Mouse (Mus musculus) hindbrain, embryonic 11.5 days (tissue): ENCODE data around the gene Gm26897. TPM values are rescaled to one million over a fixed set of nuclear protein-coding genes. Genes with fewer than 3 reads are reported as not detected.

ENCODE experiments used
- ATAC-seq: fragments of 200-750 bp; cut with Nextera tagmentation; 2 replicates; pipeline ENCODE4 v1.8.0; 2017; ENCODE audit warnings: mild to moderate bottlenecking, moderate TSS enrichment, moderate library complexity; ENCODE audit not compliant: low FRiP score
- DNase-seq: peaks from one replicate; pipeline ENCODE4 v3.0.0-alpha.2; 2015; ENCODE audit warnings: low spot score
- H3K27ac ChIP-seq: fragments of 300-500 bp; sonication (generic); 2 replicates; pipeline ENCODE4 v1.5.1; 2014; ENCODE audit warnings: mild to moderate bottlenecking, low read depth, low read length
- H3K27me3 ChIP-seq: fragments of 300-500 bp; sonication (generic); 2 replicates; pipeline ENCODE4 v1.6.1; 2014; ENCODE audit warnings: mild to moderate bottlenecking, low read length, moderate library complexity, mixed read lengths; ENCODE audit not compliant: control insufficient read depth, insufficient read depth
- H3K36me3 ChIP-seq: fragments of 300-500 bp; sonication (generic); 2 replicates; pipeline ENCODE4 v1.6.1; 2014; ENCODE audit warnings: mild to moderate bottlenecking, low read length, moderate library complexity, mixed read lengths; ENCODE audit not compliant: control insufficient read depth, insufficient read depth
- H3K4me1 ChIP-seq: fragments of 300-500 bp; sonication (generic); replicated peaks from 2 replicates; pipeline ENCODE4 v1.6.1; 2014; ENCODE audit warnings: low read length, mixed read lengths; ENCODE audit not compliant: control insufficient read depth, insufficient read depth
- H3K4me2 ChIP-seq: fragments of 300-500 bp; sonication (generic); replicated peaks from 2 replicates; pipeline ENCODE4 v1.6.1; 2014; ENCODE audit warnings: mild to moderate bottlenecking, low read depth, low read length
- H3K4me3 ChIP-seq: fragments of 300-500 bp; sonication (generic); 2 replicates; pipeline ENCODE4 v1.5.1; 2014; ENCODE audit warnings: low read depth, low read length
- H3K9ac ChIP-seq: fragments of 300-500 bp; sonication (generic); 2 replicates; pipeline ENCODE4 v1.6.1; 2014; ENCODE audit warnings: low read depth, low read length
- H3K9me3 ChIP-seq: fragments of 300-500 bp; sonication (generic); 2 replicates; pipeline ENCODE4 v1.6.1; 2016; ENCODE audit warnings: low read length; ENCODE audit not compliant: control insufficient read depth
- WGBS: fragments of 180-500 bp; shearing (Covaris S2); extraction: QIAGEN DNeasy Blood & Tissue Kit; methylation state at CpG from one replicate; pipeline ENCODE4 v1.1.7; 2014; 5-methylcytosine and 5-hydroxymethylcytosine counted together
- polyA plus RNA-seq: library from polyadenylated mRNA; unstranded; fragments of >200 nt; fragmentation: Nextera tagmentation; extraction: Ambion mirVana; gene quantifications from 2 replicates; pipeline ENCODE4 v1.2.1, GENCODE M21; 2014

The Gm26897 gene
- polyA plus RNA-seq, 1 experiment from 2014 or later = not detected

DNA sequence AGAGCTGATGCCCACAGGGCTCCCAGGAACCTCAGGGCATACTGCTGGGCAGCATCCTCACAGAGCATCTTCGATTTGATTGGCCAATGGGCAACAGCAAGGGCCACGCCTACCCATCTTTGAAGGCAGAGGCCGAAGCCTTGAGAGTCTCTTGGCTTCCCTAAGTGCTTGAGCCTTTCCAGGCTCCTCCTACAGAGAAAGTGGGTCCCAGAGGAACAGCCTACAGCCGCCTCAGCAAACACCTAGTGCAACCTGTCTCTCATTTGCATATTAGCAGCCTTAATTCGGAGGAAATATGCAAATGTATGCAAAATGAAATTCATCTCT, 39.6 kb downstream of the Gm26897 start:
- Histone ChIP-seq H3K4me3 (no peak overlapping the region), H3K4me2 (no peak overlapping the region), H3K27ac (peak overlapping the region; percentile 65), H3K27me3 (no peaks in the 10 kb centered on the region), H3K36me3 (no peaks in the 10 kb centered on the region), H3K9me3 (no peaks in the 10 kb centered on the region; the same call in 1 of the 2 replicates), H3K4me1 (peaks cover 19% of the 10 kb centered on the region), H3K9ac (no peak overlapping the region)
- 53% methylated on average over 5 of the region's 5 CpGs for WGBS
- DNase-seq = no peak
- ATAC-seq = no peak

DNA sequence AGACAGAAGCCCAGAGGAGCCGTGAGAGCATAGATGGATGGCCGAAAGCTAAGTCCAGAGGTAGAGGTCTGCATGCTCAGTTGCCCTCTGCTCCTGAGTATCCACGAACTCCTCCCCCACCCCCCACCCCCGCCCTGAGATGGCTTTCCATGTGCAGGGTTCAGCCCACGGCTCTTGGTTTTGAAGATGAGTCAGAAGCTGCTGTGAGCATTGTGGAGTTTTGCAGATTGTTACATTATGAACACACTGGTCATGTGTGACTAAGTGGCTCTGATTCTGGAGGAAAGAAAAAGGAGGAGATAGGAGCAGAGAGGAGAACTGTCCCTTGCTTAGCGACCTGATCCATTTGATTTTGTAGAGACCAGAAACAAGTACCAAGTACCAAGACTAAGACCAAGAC, 42.5 kb downstream of the Gm26897 start:
- no peak overlapping the region for H3K9ac ChIP-seq
- no peak for DNase-seq
- ATAC-seq = no peak
- no peaks in the 10 kb centered on the region for H3K36me3 ChIP-seq
- WGBS = 94% methylated on average over 6 of the region's 6 CpGs
- H3K4me2 ChIP-seq = no peak overlapping the region
- H3K4me1 ChIP-seq = peaks cover 10% of the 10 kb centered on the region; the same call in 1 of the 2 replicates
- no peak overlapping the region for H3K4me3 ChIP-seq
- H3K27me3 ChIP-seq = no peaks in the 10 kb centered on the region
- no peaks in the 10 kb centered on the region; the same call in 1 of the 2 replicates for H3K9me3 ChIP-seq
- H3K27ac ChIP-seq = no peak overlapping the region

DNA sequence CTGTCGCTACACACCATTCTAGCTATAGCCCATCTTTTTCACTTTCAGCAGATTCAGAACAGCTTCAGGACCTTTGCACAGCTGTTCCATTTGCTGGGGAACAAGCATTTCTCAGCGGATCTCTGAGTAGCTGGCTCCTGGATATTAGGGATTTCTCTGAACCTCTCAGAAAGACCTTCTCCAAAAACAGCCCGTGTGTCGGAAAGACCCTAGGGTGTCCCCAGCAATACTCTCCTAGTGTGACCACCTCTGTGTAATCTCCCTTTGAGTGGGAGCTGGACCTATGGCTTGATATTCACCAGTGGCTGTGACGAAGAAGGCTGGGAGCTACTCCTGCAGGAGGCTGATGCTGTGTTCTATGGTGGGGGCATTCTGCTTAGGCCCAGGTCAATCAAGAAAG, 44.4 kb downstream of the Gm26897 start:
- DNase-seq (peak; percentile 14), ATAC-seq (no peak)
- Histone ChIP-seq H3K4me2 (no peak overlapping the region), H3K9ac (no peak overlapping the region), H3K4me3 (no peak overlapping the region), H3K36me3 (no peaks in the 10 kb centered on the region), H3K9me3 (no peaks in the 10 kb centered on the region; the same call in 1 of the 2 replicates), H3K27ac (no peak overlapping the region), H3K27me3 (no peaks in the 10 kb centered on the region), H3K4me1 (peaks cover 3% of the 10 kb centered on the region; the same call in 1 of the 2 replicates)
- 78% methylated on average over 5 of the region's 5 CpGs for WGBS

DNA sequence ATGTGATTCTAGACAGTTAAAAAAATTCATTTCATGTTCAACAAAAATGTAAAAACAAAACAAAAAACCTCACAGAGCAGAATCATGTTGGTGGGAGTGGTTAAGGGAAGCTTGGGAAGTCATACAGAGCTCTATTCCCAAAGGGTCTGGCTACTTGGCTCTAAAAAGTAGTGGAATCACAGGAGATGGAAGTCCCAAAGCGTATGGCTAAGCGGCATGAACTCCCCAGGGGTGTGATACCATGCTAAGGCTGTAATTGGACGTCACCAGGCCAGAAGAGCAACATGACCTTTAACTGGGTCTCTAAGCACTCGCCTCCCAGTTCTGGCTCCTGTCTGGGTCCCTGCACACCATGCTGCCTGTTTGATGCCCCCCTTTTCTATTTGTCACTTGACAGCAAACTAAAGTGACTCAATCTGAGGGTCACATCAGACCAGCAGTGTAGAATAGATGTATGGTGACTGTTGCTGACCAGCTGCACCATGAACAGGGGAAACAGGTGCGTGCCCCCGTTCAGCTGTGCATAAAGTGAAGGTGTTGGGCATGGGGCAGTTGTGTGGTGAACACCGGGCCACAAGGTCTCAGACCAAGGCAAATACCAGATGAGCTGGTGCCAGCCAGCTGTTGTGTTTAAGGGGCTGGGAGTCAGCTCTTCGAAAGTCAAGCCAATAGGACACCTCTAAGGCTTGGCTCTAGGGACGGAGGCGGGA, 46.2 kb downstream of the Gm26897 start:
- no peaks in the 10 kb centered on the region for H3K4me1 ChIP-seq
- no peaks in the 10 kb centered on the region for H3K36me3 ChIP-seq
- H3K4me2 ChIP-seq = no peak overlapping the region
- WGBS = 89% methylated on average over 10 of the region's 10 CpGs
- no peak overlapping the region for H3K9ac ChIP-seq
- H3K27ac ChIP-seq = no peak overlapping the region
- H3K27me3 ChIP-seq = no peaks in the 10 kb centered on the region
- no peaks in the 10 kb centered on the region; the same call in 1 of the 2 replicates for H3K9me3 ChIP-seq
- ATAC-seq (no peak), DNase-seq (no peak)
- H3K4me3 ChIP-seq = no peak overlapping the region
